Mouse (Mus musculus) kidney, adult 2 months (tissue): Measurements from ENCODE around the gene Zfp825. TPM values are rescaled to one million over a fixed set of nuclear protein-coding genes. Genes with fewer than 3 reads are reported as not detected.
"Not testable (repeated sequence)": the region's sequence is repeated elsewhere in the genome, so short reads cannot be mapped to it uniquely, and the experiment has no call there.

Source experiments
- DNase-seq: peaks from one replicate; pipeline ENCODE4 v3.0.0; 2021
- H3K27ac ChIP-seq: fragments of 200-500 bp; 2 replicates; pipeline ENCODE4 v1.5.1; 2012; ENCODE audit warnings: low read depth, low read length, control low read depth, inconsistent platforms; ENCODE audit not compliant: insufficient read depth
- H3K27me3 ChIP-seq: fragments of 200-500 bp; replicated peaks from 2 replicates; pipeline ENCODE4 v1.6.1; 2012; ENCODE audit warnings: mild to moderate bottlenecking, moderate library complexity, low read length, inconsistent platforms; ENCODE audit not compliant: control insufficient read depth, insufficient read depth
- H3K36me3 ChIP-seq: fragments of 200-500 bp; 2 replicates; pipeline ENCODE4 v1.6.1; 2012; ENCODE audit warnings: mild to moderate bottlenecking, moderate library complexity, low read length, inconsistent platforms; ENCODE audit not compliant: control insufficient read depth, insufficient read depth
- H3K4me1 ChIP-seq: fragments of 200-500 bp; 2 replicates; pipeline ENCODE4 v1.6.1; 2011; ENCODE audit warnings: low read length; ENCODE audit not compliant: control insufficient read depth, insufficient read depth
- H3K4me3 ChIP-seq: fragments of 200-500 bp; 2 replicates; pipeline ENCODE4 v1.5.1; 2011; ENCODE audit warnings: mild to moderate bottlenecking, low read depth, low read length, control low read depth; ENCODE audit not compliant: insufficient read depth
- CTCF ChIP-seq: fragments of 200-500 bp; conservative IDR thresholded peaks from 2 replicates; pipeline ENCODE4 v1.5.1; 2011; ENCODE audit warnings: low read depth, mild to moderate bottlenecking, control low read depth, low read length, moderate library complexity, mixed read lengths; ENCODE audit not compliant: insufficient read depth, insufficient read length
- POLR2A ChIP-seq: fragments of 200-500 bp; IDR thresholded peaks from one replicate; pipeline ENCODE4 v1.6.1; 2011; ENCODE audit warnings: low read depth, low read length, control low read depth
- WGBS: fragments of 180-500 bp; shearing (Covaris S2); methylation state at CpG from one replicate; pipeline ENCODE4 v1.1.7; 2018; 5-methylcytosine and 5-hydroxymethylcytosine counted together
- polyA plus RNA-seq: library from polyadenylated mRNA; depleted of rRNA; stranded (reverse); fragments of >200 nt; gene quantifications from 2 replicates; pipeline ENCODE4 v1.2.3, GENCODE M21; 2012; rRNA removed

Gene Zfp825
- polyA plus RNA-seq: 1.2 and 1.7 TPM in 2 replicates

DNA sequence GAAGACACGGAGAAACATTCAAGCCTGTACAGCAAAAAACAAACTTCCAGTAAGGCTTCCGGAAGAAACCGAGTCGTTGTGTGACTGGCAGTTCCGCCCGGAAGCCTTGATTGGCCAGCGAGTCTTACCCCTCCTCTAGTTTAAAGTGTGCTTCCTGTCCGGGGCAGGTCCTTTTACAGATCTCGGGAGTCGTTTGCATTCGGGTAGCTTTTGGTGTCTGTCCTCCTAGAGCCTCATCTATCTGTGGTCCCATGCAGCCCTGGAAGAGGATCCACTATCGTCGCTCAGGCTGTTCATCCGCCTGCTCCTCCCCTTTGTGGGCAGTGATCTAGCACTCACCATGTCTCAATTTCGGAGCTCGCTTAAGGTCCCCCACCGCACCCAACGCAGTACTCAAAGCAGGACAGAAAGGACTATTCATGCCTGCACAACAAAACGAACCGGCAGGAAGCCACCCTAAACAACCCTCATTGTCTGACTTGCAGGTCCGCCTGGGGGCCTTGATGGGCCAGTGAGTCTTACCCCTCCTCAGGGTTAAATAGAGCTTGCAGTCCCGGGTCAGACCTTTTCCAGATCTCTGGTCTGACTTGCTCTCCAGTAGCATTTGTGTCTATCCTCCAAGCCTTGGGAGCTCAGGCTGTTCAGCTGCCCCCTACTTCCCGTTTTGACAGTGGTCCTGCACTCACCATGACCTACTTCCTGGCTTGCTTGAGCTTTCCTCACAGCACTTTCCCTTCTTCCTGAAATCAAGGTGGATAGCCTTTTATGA, at the start of gene Zfp825:
Zfp825 (minus strand) TSS at position 82 of the 769 bp plus-strand sequence.
- under 1% methylated on average over 23 of the region's 23 CpGs for WGBS
- peak within 1 kb of the TSS; percentile 76 for H3K4me3 ChIP-seq
- H3K36me3 ChIP-seq: no peaks in the 10 kb centered on the region
- peak; percentile 89 for DNase-seq
- no peak for TF ChIP-seq CTCF
- TF ChIP-seq POLR2A: no peak
- H3K4me1 ChIP-seq: peaks cover 2% of the 10 kb centered on the region; the same call in 1 of the 2 replicates
- H3K27ac ChIP-seq: peak within 1 kb of the TSS; percentile 50
- H3K27me3 ChIP-seq: no peaks in the 10 kb centered on the region

DNA sequence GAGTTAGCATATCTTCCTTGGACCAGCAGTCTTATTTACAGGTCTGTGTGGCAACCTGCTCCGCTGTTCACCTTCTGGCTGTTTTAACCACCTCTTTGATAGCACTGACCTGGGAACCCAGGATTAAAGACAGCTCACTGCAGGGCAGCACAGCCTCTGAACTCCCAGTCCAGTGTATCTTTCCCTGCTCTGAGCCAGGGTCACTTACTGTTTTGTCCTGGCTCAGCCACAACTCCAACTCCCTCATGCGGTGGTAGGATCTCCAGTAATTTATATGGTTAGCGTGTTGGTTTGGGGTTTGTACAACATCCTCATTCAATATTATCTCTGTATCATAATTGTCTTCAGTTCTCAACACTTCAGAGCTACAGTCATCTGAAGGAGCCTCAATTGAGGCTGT, 41.6 kb upstream of the Zfp825 start:
- H3K27me3 ChIP-seq, H3K27ac ChIP-seq, DNase-seq, H3K4me1 ChIP-seq, H3K4me3 ChIP-seq, H3K36me3 ChIP-seq: not testable (repeated sequence)
- 92% methylated on average over 3 of the region's 3 CpGs for WGBS

DNA sequence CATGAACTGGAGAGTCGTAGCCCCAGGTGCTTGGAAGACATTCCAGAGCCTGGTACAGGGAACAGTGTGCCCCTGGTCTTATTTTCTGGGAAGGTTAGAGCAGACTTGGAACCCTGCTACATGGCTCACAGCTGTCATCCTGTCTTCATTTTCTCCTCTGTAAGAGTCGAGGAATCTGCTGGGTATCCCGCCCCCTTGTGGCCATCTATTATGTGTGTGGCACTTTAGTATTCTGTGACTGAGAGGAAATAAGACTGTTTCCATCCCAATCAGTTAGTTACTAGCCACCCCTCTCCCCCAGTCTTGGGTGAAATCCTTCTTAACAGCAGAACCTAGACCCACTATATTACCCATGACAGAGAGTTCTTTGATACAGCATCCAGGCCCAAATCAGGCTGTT, 41.1 kb upstream of the Zfp825 start:
- not testable (repeated sequence) for H3K36me3 ChIP-seq, H3K27ac ChIP-seq, H3K4me1 ChIP-seq, H3K4me3 ChIP-seq, H3K27me3 ChIP-seq
- 10% methylated on average over 3 of the region's 3 CpGs for WGBS
- peak; percentile 39 for TF ChIP-seq CTCF
- DNase-seq: peak; percentile 70

DNA sequence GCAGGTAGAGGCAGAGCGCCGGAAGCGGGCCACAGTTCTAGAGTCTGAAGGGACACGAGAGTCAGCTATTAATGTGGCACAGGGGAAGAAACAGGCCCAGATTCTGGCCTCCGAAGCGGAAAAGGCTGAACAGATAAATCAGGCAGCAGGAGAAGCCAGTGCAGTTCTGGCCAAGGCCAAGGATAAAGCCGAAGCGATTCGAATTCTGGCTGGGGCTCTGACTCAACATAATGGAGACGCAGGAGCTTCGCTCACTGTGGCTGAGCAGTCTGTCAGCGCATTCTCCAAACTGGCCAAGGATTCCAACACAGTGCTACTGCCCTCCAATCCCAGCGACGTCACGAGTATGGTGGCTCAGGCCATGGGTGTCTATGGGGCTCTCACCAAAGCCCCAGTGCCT, 40.3 kb upstream of the Zfp825 start:
- TF ChIP-seq CTCF: no peak
- no peak for TF ChIP-seq POLR2A
- WGBS: 96% methylated on average over 15 of the region's 15 CpGs
- no peak for DNase-seq
- Histone ChIP-seq H3K27me3 (no peaks in the 10 kb centered on the region), H3K4me1 (0 out of 2 replicates have a peak, but pooled peaks cover 2% of the 10 kb centered on the region), H3K27ac (no peak overlapping the region), H3K4me3 (no peak overlapping the region), H3K36me3 (no peaks in the 10 kb centered on the region)

DNA sequence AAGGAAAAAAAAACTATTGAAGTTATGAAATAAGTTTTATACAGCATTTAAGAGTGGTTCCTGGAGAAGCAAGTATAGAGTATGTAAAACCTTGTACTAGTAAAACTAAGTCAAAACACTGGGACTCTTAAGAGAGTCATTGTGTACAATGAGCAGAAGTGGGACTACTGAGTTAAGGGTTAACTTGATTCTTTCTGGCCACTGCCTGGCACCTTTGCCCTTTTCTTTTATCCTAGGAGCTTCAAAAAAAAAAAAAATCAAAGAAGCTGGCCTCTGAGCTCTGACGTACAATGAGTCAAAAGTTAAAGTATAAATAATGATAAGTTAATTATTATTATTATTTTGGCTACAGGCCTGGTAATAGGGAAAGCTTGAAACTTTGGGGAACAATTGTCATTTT, 37.5 kb upstream of the Zfp825 start:
- H3K36me3 ChIP-seq, H3K27me3 ChIP-seq, H3K27ac ChIP-seq, H3K4me3 ChIP-seq, H3K4me1 ChIP-seq: not testable (repeated sequence)
- 8% methylated on average over 1 of the region's 1 CpGs for WGBS
- peak; percentile 59 for DNase-seq

DNA sequence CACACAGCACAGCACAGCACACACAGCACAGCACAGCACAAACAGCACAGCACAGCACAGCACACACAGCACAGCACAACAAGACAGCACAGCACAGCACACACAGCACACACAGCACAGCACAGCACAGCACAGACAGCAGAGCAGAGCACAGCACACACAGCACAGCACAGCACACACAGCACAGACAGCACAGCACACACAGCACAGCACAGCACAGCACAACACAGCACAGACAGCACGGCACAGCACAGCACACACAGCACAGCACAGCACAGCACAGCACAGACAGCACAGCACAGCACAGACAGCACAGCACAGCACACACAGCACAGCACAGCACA, 35.6 kb upstream of the Zfp825 start:
- H3K27ac ChIP-seq, DNase-seq, H3K36me3 ChIP-seq, H3K4me1 ChIP-seq, H3K4me3 ChIP-seq, H3K27me3 ChIP-seq: not testable (repeated sequence)
- WGBS: 13% methylated on average over 1 of the region's 1 CpGs

DNA sequence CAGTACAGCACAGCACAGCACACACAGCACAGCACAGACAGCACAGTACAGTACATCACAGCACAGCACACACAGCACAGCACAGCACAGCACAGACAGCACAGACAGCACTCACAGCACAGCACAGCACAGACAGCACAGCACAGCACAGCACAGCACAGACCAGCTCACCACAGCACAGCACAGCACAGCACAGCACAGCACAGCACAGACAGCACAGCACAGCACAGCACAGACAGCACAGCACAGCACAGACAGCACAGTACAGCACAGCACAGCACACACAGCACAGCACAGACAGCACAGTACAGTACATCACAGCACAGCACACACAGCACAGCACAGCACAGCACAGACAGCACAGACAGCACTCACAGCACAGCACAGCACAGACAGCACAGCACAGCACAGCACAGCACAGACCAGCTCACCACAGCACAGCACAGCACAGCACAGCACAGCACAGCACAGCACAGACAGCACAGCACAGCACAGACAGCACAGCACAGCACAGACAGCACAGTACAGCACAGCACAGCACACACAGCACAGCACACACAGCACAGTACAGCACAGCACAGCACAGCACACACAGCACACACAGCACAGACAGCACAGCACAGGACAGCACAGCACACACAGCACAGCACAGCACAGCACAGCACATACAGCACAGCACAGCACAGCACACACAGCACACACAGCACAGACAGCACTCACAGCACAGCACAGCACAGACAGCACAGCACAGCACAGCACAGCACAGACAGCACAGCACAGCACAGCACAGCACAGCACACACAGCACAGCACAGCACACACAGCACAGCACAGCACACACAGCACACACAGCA, 35.0 kb upstream of the Zfp825 start:
- not testable (repeated sequence) for H3K4me3 ChIP-seq, DNase-seq, H3K36me3 ChIP-seq, H3K27me3 ChIP-seq, H3K4me1 ChIP-seq, H3K27ac ChIP-seq
